Mouse (Mus musculus): ENCODE measurements around the gene Gm7073. TPM values are rescaled to one million over a fixed set of nuclear protein-coding genes. Genes with fewer than 3 reads are reported as not detected.

The Gm7073 gene
- polyA plus RNA-seq, 1 experiment = not detected

DNA sequence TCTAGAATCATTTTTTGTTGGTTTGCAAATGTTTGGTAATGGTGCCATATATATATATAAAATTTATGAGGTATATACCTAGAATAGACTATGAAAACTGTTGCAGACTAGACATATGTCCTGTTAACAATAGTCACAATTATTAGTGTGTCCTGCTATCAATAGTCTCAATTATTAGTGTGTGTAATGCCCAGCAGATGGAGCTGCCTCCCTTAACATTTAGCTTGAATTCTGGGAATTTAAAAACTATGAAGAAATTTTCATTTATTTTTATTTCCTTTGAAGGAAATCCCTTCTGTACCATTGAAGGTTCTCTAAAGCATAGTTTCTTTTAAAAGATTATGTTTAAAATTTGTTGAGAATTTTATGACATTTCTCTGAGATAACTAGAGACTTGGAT lies 43.7 kb downstream of the Gm7073 start:
- peak; percentile 37 for DNase-seq (ENCODE audit: low read depth)
- TF ChIP-seq POLR2A (IDR thresholded peaks at IDR 0.05; ENCODE audit: borderline replicate concordance, extremely low read depth, insufficient read depth, insufficient read length, poor library complexity, severe bottlenecking) = no peak
- no peak for TF ChIP-seq CTCF (IDR thresholded peaks at IDR 0.05; ENCODE audit: borderline replicate concordance, extremely low read depth, insufficient read depth, insufficient read length)

GRCm38 (mm10) chrX:60463786-60464185 lies 75.3 kb downstream of the Gm7073 start:
- TF ChIP-seq CTCF (IDR thresholded peaks at IDR 0.05; ENCODE audit: borderline replicate concordance, extremely low read depth, insufficient read depth, insufficient read length) = peak; percentile 46; the same call in 1 of the 2 replicates
- no peak for TF ChIP-seq POLR2A (IDR thresholded peaks at IDR 0.05; ENCODE audit: borderline replicate concordance, extremely low read depth, insufficient read depth, insufficient read length, poor library complexity, severe bottlenecking)
- DNase-seq (ENCODE audit: low read depth) = peak; percentile 36

DNA sequence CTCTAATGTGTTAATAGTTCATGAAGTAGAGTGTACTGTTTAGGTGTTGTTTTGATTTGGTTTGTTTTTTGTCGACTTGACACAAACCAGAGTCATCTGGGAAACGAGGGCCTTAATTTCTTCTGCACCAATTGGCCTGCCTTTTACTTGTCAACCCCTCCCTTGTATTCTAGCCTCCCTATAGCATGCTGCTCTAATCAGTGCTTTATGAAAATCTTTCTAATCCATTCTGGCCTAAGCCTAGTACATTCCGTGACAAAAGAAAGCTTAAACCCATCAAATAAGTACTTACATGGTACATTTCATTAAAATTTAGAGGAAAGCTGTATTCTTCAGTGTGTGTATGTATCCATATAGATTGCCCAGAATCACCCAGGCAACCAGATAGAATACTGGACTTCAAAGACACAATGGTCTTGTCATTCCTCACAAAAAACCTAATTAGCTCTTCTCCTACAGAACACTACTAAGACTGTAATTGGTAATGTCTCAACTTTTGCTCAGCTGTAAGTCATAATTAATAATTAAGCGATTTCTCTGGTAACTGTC lies 124.4 kb downstream of the Gm7073 start:
- peak; percentile 46 for DNase-seq (ENCODE audit: low read depth)

DNA sequence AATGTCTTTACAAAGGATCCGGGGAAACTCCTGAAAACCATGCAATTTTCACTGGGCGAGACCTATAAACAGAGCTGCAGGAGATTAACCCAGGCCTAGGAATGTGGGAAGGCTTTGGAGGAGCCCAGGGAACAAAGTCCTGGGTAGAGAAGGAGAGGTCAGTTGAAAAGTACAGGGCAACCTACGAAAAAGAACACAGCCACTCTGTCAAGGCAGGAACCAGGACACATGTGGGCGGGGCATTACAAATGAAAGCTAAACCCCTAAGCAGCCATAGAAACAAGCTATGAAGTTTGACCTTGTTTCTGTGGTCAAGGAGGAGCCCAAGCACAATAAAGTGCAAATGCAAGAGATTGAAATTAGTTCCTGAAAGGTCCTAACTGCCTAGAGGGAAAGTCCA lies 133.4 kb downstream of the Gm7073 start:
- no peak for TF ChIP-seq POLR2A (IDR thresholded peaks at IDR 0.05; ENCODE audit: borderline replicate concordance, extremely low read depth, insufficient read depth, insufficient read length, poor library complexity, severe bottlenecking)
- TF ChIP-seq CTCF (IDR thresholded peaks at IDR 0.05; ENCODE audit: borderline replicate concordance, extremely low read depth, insufficient read depth, insufficient read length) = no peak
- DNase-seq (ENCODE audit: low read depth) = no peak

More for the DNA sequence above, 124.4 kb downstream of the Gm7073 start:
- TF ChIP-seq POLR2A (IDR thresholded peaks at IDR 0.05; ENCODE audit: borderline replicate concordance, extremely low read depth, insufficient read depth, insufficient read length, poor library complexity, severe bottlenecking) (no peak), CTCF (IDR thresholded peaks at IDR 0.05; ENCODE audit: borderline replicate concordance, extremely low read depth, insufficient read depth, insufficient read length) (no peak)

DNA sequence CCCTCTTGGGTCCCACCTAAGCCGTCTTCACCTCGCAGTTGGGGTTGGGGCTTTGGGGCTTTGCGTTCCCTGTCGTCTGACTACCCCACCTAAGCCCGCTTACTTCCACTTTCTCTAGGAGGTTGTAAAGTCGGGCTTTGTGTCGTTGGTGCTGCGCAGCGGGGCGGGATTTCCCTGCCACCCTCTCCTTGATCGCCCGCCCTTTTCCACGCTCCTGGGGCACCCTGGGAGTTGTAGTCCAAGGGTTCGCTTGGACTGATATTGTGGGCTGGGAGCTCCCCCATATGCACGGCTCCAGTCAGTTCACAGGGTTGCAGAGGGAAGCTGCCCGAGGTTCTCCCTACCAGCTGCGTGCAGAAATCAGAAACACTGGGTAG lies 134.4 kb downstream of the Gm7073 start:
- peak; percentile 96 for DNase-seq (ENCODE audit: low read depth)
- peak; percentile 31; the same call in 1 of the 2 replicates for TF ChIP-seq POLR2A (IDR thresholded peaks at IDR 0.05; ENCODE audit: borderline replicate concordance, extremely low read depth, insufficient read depth, insufficient read length, poor library complexity, severe bottlenecking)
- TF ChIP-seq CTCF (IDR thresholded peaks at IDR 0.05; ENCODE audit: borderline replicate concordance, extremely low read depth, insufficient read depth, insufficient read length) = peak; percentile 38; the same call in 1 of the 2 replicates

DNA sequence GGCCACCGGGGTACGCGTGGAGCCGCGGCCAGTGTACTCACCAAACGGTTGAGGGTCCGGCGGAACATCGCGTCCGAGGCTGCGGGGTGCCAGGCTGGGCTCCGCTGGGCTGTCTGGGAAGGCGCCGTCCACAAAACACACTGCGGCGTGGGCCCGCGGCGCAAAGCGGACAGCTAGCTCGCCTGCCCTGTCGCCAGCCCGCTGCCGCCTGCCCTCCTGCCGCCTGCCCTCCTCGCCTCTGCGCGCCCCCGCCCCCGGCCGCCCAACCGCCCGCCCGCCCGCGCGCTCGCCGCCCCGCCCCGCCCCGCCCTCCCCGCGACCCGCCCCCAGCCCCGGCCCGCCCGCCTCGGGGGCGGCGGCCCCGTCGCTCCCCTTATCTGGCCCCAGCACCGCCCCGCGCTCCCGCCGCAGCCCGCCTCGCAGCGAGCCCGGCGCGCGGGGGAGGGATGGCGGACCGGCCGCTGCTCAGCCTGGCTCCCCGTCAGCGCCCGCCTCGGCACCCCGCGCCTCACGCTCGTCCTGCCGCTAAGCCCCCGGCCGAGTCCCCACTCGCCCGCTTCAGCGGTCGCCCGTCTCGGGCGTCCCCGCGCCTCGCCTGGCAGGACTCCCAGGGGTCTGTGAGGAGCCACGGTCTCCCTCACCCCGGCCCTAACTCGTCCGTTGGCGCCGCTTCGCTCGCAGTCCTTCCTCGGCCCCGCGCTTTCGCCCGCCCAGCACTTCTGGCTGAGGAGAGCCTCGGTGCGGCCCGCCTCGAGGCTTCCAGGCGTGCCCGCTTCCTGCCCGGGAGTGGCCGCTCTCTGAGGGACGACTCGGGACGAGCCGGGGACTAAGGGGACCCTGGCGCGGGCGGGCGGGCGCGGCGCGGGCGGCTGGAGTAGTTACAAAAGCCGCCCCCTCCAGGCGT lies 135.0 kb downstream of the Gm7073 start:
- TF ChIP-seq POLR2A (IDR thresholded peaks at IDR 0.05; ENCODE audit: borderline replicate concordance, extremely low read depth, insufficient read depth, insufficient read length, poor library complexity, severe bottlenecking) (peak; percentile 60; the same call in 1 of the 2 replicates), CTCF (IDR thresholded peaks at IDR 0.05; ENCODE audit: borderline replicate concordance, extremely low read depth, insufficient read depth, insufficient read length) (no peak)
- peak; percentile 68 for DNase-seq (ENCODE audit: low read depth)

GRCm38 (mm10) chrX:60403062-60403763 lies 135.8 kb downstream of the Gm7073 start:
- DNase-seq (ENCODE audit: low read depth) = peak; percentile 22
- TF ChIP-seq CTCF (IDR thresholded peaks at IDR 0.05; ENCODE audit: borderline replicate concordance, extremely low read depth, insufficient read depth, insufficient read length) (no peak), POLR2A (IDR thresholded peaks at IDR 0.05; ENCODE audit: borderline replicate concordance, extremely low read depth, insufficient read depth, insufficient read length, poor library complexity, severe bottlenecking) (no peak)

- no peak for DNase-seq (ENCODE audit: low read depth)
- TF ChIP-seq CTCF (IDR thresholded peaks at IDR 0.05; ENCODE audit: borderline replicate concordance, extremely low read depth, insufficient read depth, insufficient read length) (no peak), POLR2A (IDR thresholded peaks at IDR 0.05; ENCODE audit: borderline replicate concordance, extremely low read depth, insufficient read depth, insufficient read length, poor library complexity, severe bottlenecking) (no peak)
These were observed 144.8 kb downstream of the Gm7073 start for GRCm38 (mm10) chrX:60394292-60394691.

DNA sequence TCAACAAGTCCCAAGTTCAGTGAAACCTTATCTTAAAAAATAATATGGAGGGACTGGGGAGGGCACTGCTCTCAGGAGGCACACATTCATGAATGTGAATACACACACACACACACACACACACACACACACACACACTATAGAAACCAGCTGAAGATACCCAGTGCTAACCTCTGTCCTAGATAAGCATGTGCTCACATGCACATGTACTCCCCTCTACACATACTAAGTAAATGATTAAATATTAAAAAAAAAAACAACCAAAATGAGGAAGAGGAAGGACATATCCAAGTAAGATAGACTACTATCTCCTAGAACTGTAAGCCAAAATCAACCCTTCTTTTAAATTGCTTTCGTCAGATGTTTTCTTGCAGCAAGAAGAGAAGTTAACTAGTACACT lies 152.2 kb downstream of the Gm7073 start:
- TF ChIP-seq POLR2A (IDR thresholded peaks at IDR 0.05; ENCODE audit: borderline replicate concordance, extremely low read depth, insufficient read depth, insufficient read length, poor library complexity, severe bottlenecking) (no peak), CTCF (IDR thresholded peaks at IDR 0.05; ENCODE audit: borderline replicate concordance, extremely low read depth, insufficient read depth, insufficient read length) (no peak)
- DNase-seq (ENCODE audit: low read depth) = no peak

Other genes starting within 250 kb of the Gm7073 start
- gene Atp11c, start 53.4 kb upstream of the Gm7073 start, polyA plus RNA-seq (2012; rRNA removed) = 20.0 and 25.2 TPM in 2 replicates

Measured in brain, embryonic 14.5 days (tissue).